Mouse (Mus musculus): Measurements from ENCODE around the gene Ube2i.

DNA sequence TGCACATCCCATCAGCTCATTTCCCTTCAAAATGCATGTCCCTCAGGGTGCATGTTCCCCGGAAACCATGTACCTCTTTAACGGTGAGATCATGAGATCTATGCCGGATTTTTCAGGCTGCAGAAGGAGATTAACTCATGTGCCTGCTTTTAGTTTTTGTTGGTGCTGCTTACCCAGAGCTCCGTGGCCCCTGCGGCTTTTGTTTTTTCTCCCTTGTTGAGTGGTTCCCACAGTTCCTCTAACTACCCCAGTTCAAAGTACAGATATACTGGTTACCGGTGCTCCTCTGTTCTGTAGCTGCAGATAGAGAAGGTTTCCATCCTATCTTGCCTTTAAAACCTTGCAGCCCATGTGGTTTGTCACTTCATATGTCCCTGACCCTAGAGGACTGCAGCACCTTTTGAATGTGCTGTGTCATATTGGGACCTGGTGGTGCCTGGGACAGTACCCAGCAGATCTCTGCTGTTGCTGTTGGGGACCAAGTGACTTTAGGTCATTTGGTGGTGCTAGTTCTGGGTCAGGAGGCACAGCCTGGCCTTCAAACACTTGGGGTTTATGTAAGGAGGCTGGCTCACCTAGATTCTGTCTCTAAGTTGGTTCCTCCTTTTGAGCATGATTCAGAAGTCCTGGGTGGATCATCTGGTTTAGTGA is 51.3 kb downstream of the Ube2i start:
- TF ChIP-seq EP300 (IDR thresholded peaks at IDR 0.05; ENCODE audit: insufficient read depth, low read depth, low read length) (no peak), CTCF (IDR thresholded peaks at IDR 0.05; ENCODE audit: low read depth, low read length) (no peak), POLR2A (IDR thresholded peaks at IDR 0.05; ENCODE audit: insufficient read depth, low read length) (no peak)

Measured in ES-Bruce4 (cell line).